Mouse (Mus musculus): Measurements from ENCODE around the gene Hoxc9. TPM values are rescaled to one million over a fixed set of nuclear protein-coding genes. Genes with fewer than 3 reads are reported as not detected.

Hoxc9 gene
- polyA plus RNA-seq, 1 experiment from 2014 or later: 0.16 TPM

DNA sequence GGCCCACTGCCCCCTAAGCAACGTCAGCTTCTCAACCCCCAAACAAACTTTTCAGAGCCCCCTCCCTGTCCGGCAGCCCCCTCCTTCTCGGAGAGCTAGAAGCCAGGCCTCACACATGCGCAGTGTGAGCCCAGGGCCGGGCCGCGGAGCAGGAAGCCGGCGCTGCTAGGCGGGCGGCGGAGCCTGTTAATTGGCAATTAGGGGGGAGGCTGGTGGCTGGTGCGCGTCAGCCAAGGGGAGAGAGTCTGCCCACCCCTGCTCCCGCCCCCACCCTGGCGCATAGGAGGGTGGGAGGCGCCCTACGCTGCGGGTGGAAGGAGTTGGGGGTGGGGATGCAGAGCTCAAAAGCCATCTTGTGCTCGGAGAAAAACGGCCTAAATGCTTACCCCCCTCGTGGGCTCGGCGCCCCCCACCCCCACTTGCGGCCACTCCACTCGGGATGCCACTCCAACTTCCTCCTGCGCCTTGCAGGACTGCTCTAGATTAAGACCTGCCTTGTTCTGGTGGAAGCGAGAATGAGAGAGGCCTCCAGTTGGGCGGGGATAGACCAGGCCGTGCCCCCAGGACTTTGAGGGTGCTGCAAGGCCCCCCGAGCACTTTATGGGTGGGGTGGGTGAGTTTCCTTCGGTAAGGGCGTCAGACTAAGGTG is 23.1 kb downstream of the Hoxc9 start:
- Histone ChIP-seq H3K27me3 (replicated peaks; ENCODE audit: control insufficient read depth, insufficient read depth, low read length) (peaks cover 77% of the 10 kb centered on the region), H3K9ac (ENCODE audit: low read depth, low read length) (peak overlapping the region; percentile 42; the same call in 1 of the 2 replicates), H3K27ac (ENCODE audit: low read depth, low read length) (no peak overlapping the region), H3K4me3 (ENCODE audit: low read length) (peak overlapping the region; percentile 38), H3K4me1 (ENCODE audit: control insufficient read depth, insufficient read depth, low read depth, low read length) (peaks cover 5% of the 10 kb centered on the region), H3K4me2 (ENCODE audit: low read length) (peak overlapping the region; percentile 58), H3K36me3 (ENCODE audit: control insufficient read depth, insufficient read depth, low read length) (no peaks in the 10 kb centered on the region), H3K9me3 (ENCODE audit: control insufficient read depth, low read length) (no peaks in the 10 kb centered on the region)
- peak; percentile 73 for ATAC-seq
- WGBS: under 1% methylated on average over 33 of the region's 33 CpGs

DNA sequence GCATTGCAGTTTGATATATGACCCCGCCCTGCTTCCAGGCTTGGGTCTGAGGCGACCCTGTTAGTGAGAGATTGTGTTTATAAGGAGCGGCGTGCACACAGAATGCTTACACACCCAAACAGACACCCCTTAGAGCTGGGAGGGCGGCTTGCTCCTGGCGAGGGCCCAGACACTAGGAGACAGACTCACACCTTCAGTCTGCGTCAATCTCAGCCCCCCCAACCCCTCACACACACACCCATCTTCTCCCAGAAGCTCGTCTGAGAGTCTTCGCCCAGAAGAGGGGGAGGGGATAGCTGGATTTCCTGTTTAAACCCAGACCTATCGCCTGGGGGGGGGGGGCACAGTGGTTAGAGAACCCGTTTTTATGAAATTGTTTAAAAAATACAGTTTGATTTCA is 23.7 kb downstream of the Hoxc9 start:
- ATAC-seq: no peak

DNA sequence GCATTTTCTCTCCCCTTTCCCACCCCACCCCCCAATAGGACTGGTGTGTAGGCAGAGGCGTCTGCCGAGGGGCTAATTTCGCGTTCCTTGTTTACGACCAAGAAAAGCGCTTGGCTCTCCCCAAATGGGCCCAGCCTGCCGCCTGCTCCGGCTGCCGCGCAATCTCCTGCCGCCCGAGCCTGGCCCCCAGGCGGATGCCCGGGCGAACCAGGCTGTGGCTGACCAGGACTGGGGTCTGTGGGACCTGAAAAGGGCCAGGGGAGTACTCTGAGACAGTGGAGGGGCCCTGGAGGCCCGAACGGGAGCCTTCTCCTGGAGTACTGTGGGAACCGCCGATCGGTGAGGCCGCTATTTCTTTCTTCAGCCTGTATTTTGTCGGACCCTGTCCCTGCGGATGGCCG is 24.3 kb downstream of the Hoxc9 start:
- 0 out of 2 replicates have a peak overlapping the region, but pooled peaks have one; percentile 3 for H3K4me3 ChIP-seq (ENCODE audit: low read length)
- ATAC-seq: no peak
- peaks cover 76% of the 10 kb centered on the region for H3K27me3 ChIP-seq (replicated peaks; ENCODE audit: control insufficient read depth, insufficient read depth, low read length)
- H3K27ac ChIP-seq (ENCODE audit: low read depth, low read length): no peak overlapping the region
- H3K36me3 ChIP-seq (ENCODE audit: control insufficient read depth, insufficient read depth, low read length): no peaks in the 10 kb centered on the region
- H3K9ac ChIP-seq (ENCODE audit: low read depth, low read length): no peak overlapping the region
- 2% methylated on average over 22 of the region's 24 CpGs for whole genome bisulfite sequencing
- H3K4me2 ChIP-seq (ENCODE audit: low read length): peak overlapping the region; percentile 15; the same call in 1 of the 2 replicates
- peaks cover 5% of the 10 kb centered on the region for H3K4me1 ChIP-seq (ENCODE audit: control insufficient read depth, insufficient read depth, low read depth, low read length)
- no peaks in the 10 kb centered on the region for H3K9me3 ChIP-seq (ENCODE audit: control insufficient read depth, low read length)

More for the DNA sequence above, 23.7 kb downstream of the Hoxc9 start:
- peaks cover 77% of the 10 kb centered on the region for H3K27me3 ChIP-seq (replicated peaks; ENCODE audit: control insufficient read depth, insufficient read depth, low read length)
- no peaks in the 10 kb centered on the region for H3K9me3 ChIP-seq (ENCODE audit: control insufficient read depth, low read length)
- no peak overlapping the region for H3K9ac ChIP-seq (ENCODE audit: low read depth, low read length)
- WGBS: 4% methylated on average over 9 of the region's 11 CpGs
- peaks cover 5% of the 10 kb centered on the region for H3K4me1 ChIP-seq (ENCODE audit: control insufficient read depth, insufficient read depth, low read depth, low read length)
- H3K36me3 ChIP-seq (ENCODE audit: control insufficient read depth, insufficient read depth, low read length): no peaks in the 10 kb centered on the region
- H3K4me3 ChIP-seq (ENCODE audit: low read length): no peak overlapping the region
- H3K27ac ChIP-seq (ENCODE audit: low read depth, low read length): no peak overlapping the region
- no peak overlapping the region for H3K4me2 ChIP-seq (ENCODE audit: low read length)

DNA sequence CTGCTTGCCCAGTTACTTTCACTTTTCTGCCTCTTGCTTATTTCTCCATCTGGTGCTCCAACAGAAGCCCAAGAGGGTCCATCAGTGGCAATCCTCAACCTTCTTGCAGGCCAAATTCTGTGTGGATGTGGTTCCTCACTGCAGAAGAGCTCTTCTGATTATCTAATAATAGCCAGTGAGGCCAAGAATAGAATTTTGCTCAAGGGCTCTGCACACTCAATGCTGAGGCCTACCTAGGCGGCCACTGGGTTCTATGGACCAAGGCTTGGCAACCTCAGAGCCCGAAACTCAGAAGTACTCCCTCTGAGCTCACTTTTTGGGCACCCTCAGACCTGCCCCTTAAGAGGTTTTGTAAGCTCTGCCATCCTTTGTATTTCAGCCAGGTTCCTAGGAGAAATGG is 25.1 kb downstream of the Hoxc9 start:
- peaks cover 82% of the 10 kb centered on the region for H3K27me3 ChIP-seq (replicated peaks; ENCODE audit: control insufficient read depth, insufficient read depth, low read length)
- H3K4me3 ChIP-seq (ENCODE audit: low read length): no peak overlapping the region
- no peak for ATAC-seq
- H3K9ac ChIP-seq (ENCODE audit: low read depth, low read length): no peak overlapping the region
- WGBS: 38% methylated on average over 2 of the region's 2 CpGs
- H3K4me2 ChIP-seq (ENCODE audit: low read length): no peak overlapping the region
- H3K9me3 ChIP-seq (ENCODE audit: control insufficient read depth, low read length): no peaks in the 10 kb centered on the region
- peaks cover 5% of the 10 kb centered on the region for H3K4me1 ChIP-seq (ENCODE audit: control insufficient read depth, insufficient read depth, low read depth, low read length)
- H3K36me3 ChIP-seq (ENCODE audit: control insufficient read depth, insufficient read depth, low read length): no peaks in the 10 kb centered on the region
- H3K27ac ChIP-seq (ENCODE audit: low read depth, low read length): no peak overlapping the region

DNA sequence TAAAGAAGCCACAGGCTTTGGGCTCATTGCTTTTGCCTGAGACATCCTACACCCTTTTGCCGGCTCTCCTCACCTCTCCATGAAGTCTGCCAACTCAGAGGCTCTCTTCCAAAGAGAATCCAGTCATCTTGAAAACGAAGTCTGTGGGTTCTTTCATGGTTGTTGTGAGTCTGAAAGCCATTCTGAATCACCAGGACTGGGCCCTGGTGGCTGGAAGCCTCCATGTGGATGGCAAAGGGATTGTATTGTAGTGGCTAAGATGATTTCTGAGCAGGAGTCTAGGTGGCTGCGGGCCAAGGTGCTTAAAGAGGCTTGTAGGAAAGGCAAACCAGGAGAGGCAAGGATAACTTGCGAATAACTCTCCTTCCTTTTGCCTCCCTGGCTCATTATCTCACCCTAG is 25.9 kb downstream of the Hoxc9 start:
- Histone ChIP-seq H3K4me2 (ENCODE audit: low read length) (no peak overlapping the region), H3K4me1 (ENCODE audit: control insufficient read depth, insufficient read depth, low read depth, low read length) (peaks cover 5% of the 10 kb centered on the region), H3K27ac (ENCODE audit: low read depth, low read length) (no peak overlapping the region), H3K27me3 (replicated peaks; ENCODE audit: control insufficient read depth, insufficient read depth, low read length) (peaks cover 83% of the 10 kb centered on the region), H3K9ac (ENCODE audit: low read depth, low read length) (no peak overlapping the region), H3K36me3 (ENCODE audit: control insufficient read depth, insufficient read depth, low read length) (no peaks in the 10 kb centered on the region), H3K4me3 (ENCODE audit: low read length) (no peak overlapping the region), H3K9me3 (ENCODE audit: control insufficient read depth, low read length) (no peaks in the 10 kb centered on the region)
- ATAC-seq: no peak
- WGBS: 17% methylated on average over 4 of the region's 4 CpGs

DNA sequence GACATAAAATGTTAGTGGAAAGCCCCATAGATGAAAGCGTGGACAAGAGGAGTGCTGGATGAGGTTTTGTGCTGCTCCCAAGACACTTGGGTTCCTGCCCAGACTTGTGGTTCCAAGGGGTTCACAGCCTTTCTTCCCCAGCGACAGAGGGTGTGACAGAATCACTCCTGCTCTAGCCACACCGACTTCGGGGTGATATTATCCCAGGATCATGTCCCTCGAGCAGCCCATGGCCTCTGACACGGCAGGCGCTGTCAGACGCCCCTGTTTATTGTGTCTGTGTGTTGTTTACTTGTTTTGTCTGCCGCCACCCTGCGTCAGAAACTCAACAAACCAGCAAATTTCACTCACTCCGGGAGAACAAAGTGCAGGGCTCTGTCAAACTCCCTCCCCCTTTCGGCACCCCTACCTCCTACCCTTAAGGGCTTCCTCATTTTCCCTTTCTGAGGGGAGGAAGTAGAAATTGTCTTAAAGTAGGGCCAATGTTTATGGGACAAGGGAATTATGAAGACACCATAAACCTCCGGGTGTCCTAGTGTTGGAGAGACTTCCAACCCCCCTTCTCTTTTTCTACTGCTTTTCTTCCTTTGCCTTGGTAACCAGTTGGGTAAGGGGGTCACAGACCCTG is 26.7 kb downstream of the Hoxc9 start:
- ATAC-seq: no peak
- no peak overlapping the region for H3K4me3 ChIP-seq (ENCODE audit: low read length)
- H3K36me3 ChIP-seq (ENCODE audit: control insufficient read depth, insufficient read depth, low read length): no peaks in the 10 kb centered on the region
- H3K27ac ChIP-seq (ENCODE audit: low read depth, low read length): no peak overlapping the region
- no peaks in the 10 kb centered on the region for H3K9me3 ChIP-seq (ENCODE audit: control insufficient read depth, low read length)
- H3K4me1 ChIP-seq (ENCODE audit: control insufficient read depth, insufficient read depth, low read depth, low read length): peaks cover 5% of the 10 kb centered on the region
- WGBS: 2% methylated on average over 13 of the region's 13 CpGs
- H3K4me2 ChIP-seq (ENCODE audit: low read length): no peak overlapping the region
- no peak overlapping the region for H3K9ac ChIP-seq (ENCODE audit: low read depth, low read length)
- peaks cover 83% of the 10 kb centered on the region for H3K27me3 ChIP-seq (replicated peaks; ENCODE audit: control insufficient read depth, insufficient read depth, low read length)

DNA sequence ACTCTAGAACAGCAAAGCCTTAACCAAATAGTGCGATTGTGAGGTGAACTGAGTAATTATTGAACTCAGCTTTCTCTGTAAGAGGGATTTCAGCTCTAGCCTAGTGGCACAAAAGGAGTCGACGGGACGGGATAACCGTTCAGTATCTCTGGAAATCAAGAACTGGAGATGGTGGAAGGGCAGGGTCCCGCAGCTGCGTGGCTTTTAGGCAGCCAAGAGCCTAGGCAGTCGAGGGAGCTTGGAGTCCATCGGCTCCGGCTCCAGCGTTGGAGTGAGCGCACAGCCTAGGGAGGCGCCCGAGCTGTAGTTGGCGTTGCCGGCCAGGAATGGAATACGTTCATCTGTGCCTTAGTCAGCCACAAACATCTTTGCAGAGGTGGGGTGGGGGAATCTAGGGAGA is 29.1 kb downstream of the Hoxc9 start:
- no peak overlapping the region for H3K4me3 ChIP-seq (ENCODE audit: low read length)
- H3K27me3 ChIP-seq (replicated peaks; ENCODE audit: control insufficient read depth, insufficient read depth, low read length): peaks cover 79% of the 10 kb centered on the region
- no peak for ATAC-seq
- no peak overlapping the region; the same call in 1 of the 2 replicates for H3K4me2 ChIP-seq (ENCODE audit: low read length)
- H3K9ac ChIP-seq (ENCODE audit: low read depth, low read length): no peak overlapping the region
- no peaks in the 10 kb centered on the region for H3K36me3 ChIP-seq (ENCODE audit: control insufficient read depth, insufficient read depth, low read length)
- no peaks in the 10 kb centered on the region for H3K4me1 ChIP-seq (ENCODE audit: control insufficient read depth, insufficient read depth, low read depth, low read length)
- WGBS: 1% methylated on average over 17 of the region's 17 CpGs
- no peak overlapping the region for H3K27ac ChIP-seq (ENCODE audit: low read depth, low read length)
- H3K9me3 ChIP-seq (ENCODE audit: control insufficient read depth, low read length): no peaks in the 10 kb centered on the region

DNA sequence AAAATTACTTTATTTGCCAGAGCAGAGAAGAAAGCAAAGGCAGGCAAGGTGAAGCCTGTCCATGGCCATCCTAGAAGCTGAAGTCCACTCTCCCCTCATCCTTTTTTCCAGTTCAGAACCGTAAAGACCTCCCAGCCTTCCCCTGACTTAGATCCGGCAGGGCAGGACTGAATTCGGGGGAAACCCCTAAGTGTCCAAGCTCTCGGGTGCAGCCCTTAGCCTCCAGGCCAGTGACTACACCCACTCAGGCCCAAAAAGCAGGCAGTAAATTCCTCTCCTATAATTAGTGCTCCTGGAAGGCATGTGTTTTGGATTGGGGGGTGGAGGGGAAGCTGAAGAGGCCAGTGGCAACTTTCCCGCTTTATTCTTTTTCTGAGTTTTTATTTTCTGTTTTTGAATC is 29.6 kb downstream of the Hoxc9 start:
- H3K4me3 ChIP-seq (ENCODE audit: low read length): no peak overlapping the region
- no peaks in the 10 kb centered on the region for H3K4me1 ChIP-seq (ENCODE audit: control insufficient read depth, insufficient read depth, low read depth, low read length)
- H3K36me3 ChIP-seq (ENCODE audit: control insufficient read depth, insufficient read depth, low read length): no peaks in the 10 kb centered on the region
- H3K4me2 ChIP-seq (ENCODE audit: low read length): no peak overlapping the region
- peaks cover 78% of the 10 kb centered on the region for H3K27me3 ChIP-seq (replicated peaks; ENCODE audit: control insufficient read depth, insufficient read depth, low read length)
- H3K9me3 ChIP-seq (ENCODE audit: control insufficient read depth, low read length): no peaks in the 10 kb centered on the region
- no peak overlapping the region for H3K27ac ChIP-seq (ENCODE audit: low read depth, low read length)
- WGBS: 12% methylated on average over 5 of the region's 5 CpGs
- no peak overlapping the region for H3K9ac ChIP-seq (ENCODE audit: low read depth, low read length)
- no peak for ATAC-seq

DNA sequence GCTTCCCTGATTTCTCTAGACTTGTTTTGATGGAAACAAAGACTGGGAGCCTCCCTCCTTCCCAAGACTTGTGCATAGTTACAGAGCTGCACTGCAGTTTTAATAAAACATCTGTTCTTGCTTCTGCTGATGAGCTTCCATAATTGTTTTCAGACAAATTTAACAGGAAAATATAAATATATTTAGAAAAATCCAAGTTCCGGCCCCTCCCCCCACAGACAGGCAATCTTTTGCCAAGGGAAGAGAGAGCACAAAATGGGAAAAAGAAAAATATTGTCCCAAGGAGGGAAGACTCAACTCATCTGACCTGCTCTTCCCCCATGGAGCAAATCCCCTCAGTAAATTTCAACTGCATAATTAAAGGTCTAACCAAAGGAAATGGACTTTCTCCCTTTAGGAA is 30.1 kb downstream of the Hoxc9 start:
- no peak overlapping the region for H3K27ac ChIP-seq (ENCODE audit: low read depth, low read length)
- peaks cover 78% of the 10 kb centered on the region for H3K27me3 ChIP-seq (replicated peaks; ENCODE audit: control insufficient read depth, insufficient read depth, low read length)
- no peaks in the 10 kb centered on the region for H3K4me1 ChIP-seq (ENCODE audit: control insufficient read depth, insufficient read depth, low read depth, low read length)
- ATAC-seq: no peak
- WGBS: 16% methylated on average over 1 of the region's 1 CpGs
- no peaks in the 10 kb centered on the region for H3K36me3 ChIP-seq (ENCODE audit: control insufficient read depth, insufficient read depth, low read length)
- H3K4me2 ChIP-seq (ENCODE audit: low read length): no peak overlapping the region
- no peak overlapping the region for H3K9ac ChIP-seq (ENCODE audit: low read depth, low read length)
- H3K4me3 ChIP-seq (ENCODE audit: low read length): no peak overlapping the region
- H3K9me3 ChIP-seq (ENCODE audit: control insufficient read depth, low read length): no peaks in the 10 kb centered on the region

Data from hindbrain, embryonic 16.5 days (tissue).